Mouse (Mus musculus) kidney, postnatal 36 days (tissue): ENCODE results near the gene Olfr483.

Experiments used
- DNase-seq, 2 experiments: peaks; one replicate each; pipeline ENCODE4 v3.0.0; 2021 to 2022; ENCODE audit warnings: mixed read lengths in 2 of 2

Gene Olfr483

DNA sequence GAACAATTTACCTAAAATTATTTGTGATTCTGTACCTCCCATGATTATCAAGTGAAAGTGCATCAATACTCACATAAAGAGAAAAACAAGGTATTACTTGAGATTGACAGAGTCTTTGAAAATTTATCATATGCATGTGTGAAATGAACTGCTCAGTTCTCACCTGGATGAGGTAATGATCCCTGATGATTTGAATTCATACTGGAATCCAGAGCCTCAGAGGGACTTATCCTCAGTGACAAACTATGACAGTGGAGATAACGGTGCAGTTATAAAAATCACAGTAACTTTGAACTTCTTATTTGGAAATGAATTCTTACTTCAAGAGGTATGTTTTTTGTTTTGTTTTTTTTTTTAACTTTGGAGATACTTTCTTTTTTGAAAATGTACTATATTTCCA, at the start of gene Olfr483:
Olfr483 (plus strand) TSS at position 301 of the 400 bp plus-strand sequence.
- no peak for DNase-seq

- no peak for DNase-seq
These were observed 33.4 kb upstream of the Olfr483 start, which contains the start of gene Olfr480 for GRCm38 (mm10) chr7:108067246-108067645. Gene Olfr480 (minus strand): TSS chr7:108067346.

DNA sequence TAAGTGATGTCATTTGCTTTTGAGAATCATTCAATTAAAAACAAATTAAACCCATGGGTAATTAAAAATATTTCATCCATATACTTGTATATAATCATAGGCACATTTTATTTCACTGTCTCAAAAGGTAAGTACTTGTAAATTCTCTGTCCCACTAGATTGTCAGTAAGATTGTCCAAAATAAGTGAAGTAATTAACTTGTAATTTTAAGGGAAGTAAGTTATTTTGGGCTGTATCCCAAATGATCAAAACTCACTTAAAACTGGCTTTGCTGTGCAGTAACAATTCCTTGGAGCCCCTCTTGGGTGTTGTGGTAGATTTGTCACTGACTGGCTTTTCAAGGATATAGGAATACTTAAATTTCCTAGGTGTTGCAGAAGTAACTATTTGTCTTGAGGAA, 21.1 kb upstream of the Olfr483 start, which contains the start of gene Olfr481:
Olfr481 (plus strand) TSS at position 301 of the 400 bp plus-strand sequence.
- DNase-seq: no peak

DNA sequence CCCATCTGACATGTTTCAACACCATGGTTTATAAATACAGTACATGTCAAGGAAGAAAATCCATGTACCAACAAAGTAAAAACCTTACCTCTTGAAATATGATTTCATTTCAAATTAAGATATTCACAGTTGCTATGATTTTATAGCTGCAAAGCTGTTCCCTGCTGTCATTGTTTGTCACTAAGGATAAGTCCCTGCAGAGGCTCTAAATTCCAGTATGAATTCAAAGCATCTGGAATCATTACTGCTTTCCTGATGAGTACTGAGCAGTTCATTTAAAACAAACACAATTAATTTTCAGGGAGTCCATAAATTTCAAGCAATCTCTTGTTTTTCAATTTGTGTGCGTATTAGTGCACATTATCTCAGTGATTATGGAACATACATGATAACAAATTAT, 3.2 kb upstream of the Olfr483 start, which contains the start of gene Olfr482:
Olfr482 (minus strand) TSS at position 101 of the 400 bp plus-strand sequence.
- DNase-seq: no peak

GRCm38 (mm10) chr7:108120681-108121080, 20.0 kb downstream of the Olfr483 start:
- DNase-seq: no peak

GRCm38 (mm10) chr7:108121416-108121815, 20.8 kb downstream of the Olfr483 start:
- DNase-seq: no peak

DNA sequence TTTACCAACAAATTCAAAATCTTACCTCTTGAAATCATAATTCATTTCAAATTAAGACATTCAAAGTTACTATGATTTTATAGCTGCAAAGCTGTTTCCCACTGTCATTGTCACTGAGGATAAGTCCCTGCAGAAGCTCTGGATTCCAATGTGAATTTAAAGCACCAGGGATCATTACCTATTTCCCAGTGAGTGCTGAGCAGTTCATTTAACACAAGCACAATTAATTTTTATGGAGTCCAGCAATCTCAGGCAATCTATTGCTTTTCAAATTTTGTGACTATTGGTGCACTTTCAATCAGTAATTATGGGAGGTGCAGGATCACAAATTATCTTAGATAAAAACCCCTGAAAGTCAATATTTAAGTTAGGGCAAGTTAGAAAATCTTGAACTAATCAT, 26.7 kb downstream of the Olfr483 start, which contains the start of gene Olfr484:
Olfr484 (minus strand) TSS at position 101 of the 400 bp plus-strand sequence.
- DNase-seq: no peak
